Mouse (Mus musculus) neural tube, embryonic 14.5 days (tissue): ENCODE results near the gene Dock2. TPM values are rescaled to one million over a fixed set of nuclear protein-coding genes. Genes with fewer than 3 reads are reported as not detected.

Experiments used
- ATAC-seq: fragments of 200-750 bp; cut with Nextera tagmentation; 2 replicates; pipeline ENCODE4 v1.8.0; 2017; ENCODE audit warnings: low read depth, mild to moderate bottlenecking, moderate TSS enrichment, moderate library complexity
- H3K27ac ChIP-seq: fragments of 300-500 bp; sonication (generic); 2 replicates; pipeline ENCODE4 v1.5.1; 2014; ENCODE audit warnings: low read depth, mild to moderate bottlenecking, control low read depth, low read length, moderate library complexity, mixed read lengths
- H3K27me3 ChIP-seq: fragments of 300-500 bp; sonication (generic); 2 replicates; pipeline ENCODE4 v1.6.1; 2014; ENCODE audit warnings: low read length; ENCODE audit not compliant: control insufficient read depth, insufficient read depth
- H3K36me3 ChIP-seq: fragments of 300-500 bp; sonication (generic); 2 replicates; pipeline ENCODE4 v1.6.1; 2014; ENCODE audit warnings: low read length, mixed read lengths; ENCODE audit not compliant: control insufficient read depth, insufficient read depth
- H3K4me1 ChIP-seq: fragments of 300-500 bp; sonication (generic); 2 replicates; pipeline ENCODE4 v1.6.1; 2014; ENCODE audit warnings: low read length; ENCODE audit not compliant: control insufficient read depth, insufficient read depth
- H3K4me2 ChIP-seq: fragments of 300-500 bp; sonication (generic); 2 replicates; pipeline ENCODE4 v1.6.1; 2014; ENCODE audit warnings: mild to moderate bottlenecking, low read depth, low read length, control low read depth
- H3K4me3 ChIP-seq: fragments of 300-500 bp; sonication (generic); 2 replicates; pipeline ENCODE4 v1.5.1; 2014; ENCODE audit warnings: low read depth, low read length, control low read depth, mixed read lengths
- H3K9ac ChIP-seq: fragments of 300-500 bp; sonication (generic); replicated peaks from 2 replicates; pipeline ENCODE4 v1.6.1; 2014; ENCODE audit warnings: low read depth, mild to moderate bottlenecking, control low read depth, low read length, mixed read lengths
- H3K9me3 ChIP-seq: fragments of 300-500 bp; sonication (generic); 2 replicates; pipeline ENCODE4 v1.6.1; 2016; ENCODE audit warnings: low read length; ENCODE audit not compliant: control insufficient read depth
- WGBS: fragments of 180-500 bp; shearing (Covaris S2); extraction: QIAGEN DNeasy Blood & Tissue Kit; methylation state at CpG from one replicate; pipeline ENCODE4 v1.1.7; 2014; 5-methylcytosine and 5-hydroxymethylcytosine counted together
- polyA plus RNA-seq: library from polyadenylated mRNA; unstranded; fragments of >200 nt; fragmentation: Nextera tagmentation; extraction: Ambion mirVana; gene quantifications from 2 replicates; pipeline ENCODE4 v1.2.1, GENCODE M21; 2014

Gene Dock2
- polyA plus RNA-seq, 1 experiment from 2014 or later = 0.83 TPM

DNA sequence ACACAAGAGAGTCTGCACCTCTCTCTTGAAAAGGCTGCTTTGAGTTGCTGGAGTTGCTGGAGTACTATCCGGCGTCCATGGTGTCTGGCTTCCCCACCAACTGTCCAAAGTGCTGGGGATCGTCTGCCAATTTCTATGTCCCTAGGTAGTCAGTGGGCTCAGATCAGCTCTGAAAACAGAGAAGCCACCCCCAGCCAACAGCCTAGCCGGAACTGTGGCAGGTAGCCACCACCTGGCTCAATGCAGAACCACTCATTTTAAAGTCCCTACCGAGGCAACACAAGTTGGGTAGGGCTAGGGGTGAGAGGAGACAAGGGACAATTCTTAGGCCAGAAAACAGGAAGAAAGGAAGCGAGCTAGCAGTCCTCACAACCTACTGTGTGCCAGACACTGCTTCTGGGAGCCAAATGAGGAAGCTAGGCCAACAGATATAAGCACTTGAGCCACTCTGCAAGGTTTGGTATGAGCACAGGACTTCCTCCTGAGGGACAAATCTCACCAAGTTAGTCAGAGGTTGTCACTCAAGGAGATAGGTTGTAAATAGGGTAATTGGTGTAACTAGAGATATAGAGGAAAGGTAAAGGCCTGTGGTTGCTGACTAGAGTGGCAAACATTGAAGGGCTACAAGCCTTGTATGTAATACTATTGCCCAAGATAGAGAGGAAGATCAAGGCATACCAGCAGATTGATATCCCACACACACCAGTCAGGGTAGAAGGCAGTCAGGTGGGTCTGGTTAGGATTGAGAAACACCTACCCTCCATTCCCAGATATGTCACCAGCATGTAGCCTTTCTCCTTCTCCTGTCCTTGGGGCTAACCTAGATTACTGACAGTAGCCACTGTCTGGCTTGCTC, 394.2 kb downstream of the Dock2 start:
- 87% methylated on average over 6 of the region's 6 CpGs for WGBS
- no peaks in the 10 kb centered on the region for H3K9me3 ChIP-seq
- no peak overlapping the region for H3K4me2 ChIP-seq
- no peak overlapping the region for H3K4me3 ChIP-seq
- H3K4me1 ChIP-seq = 0 out of 2 replicates have a peak, but pooled peaks cover 5% of the 10 kb centered on the region
- H3K9ac ChIP-seq = no peak overlapping the region
- H3K36me3 ChIP-seq = no peaks in the 10 kb centered on the region
- H3K27ac ChIP-seq = no peak overlapping the region
- no peak for ATAC-seq
- no peaks in the 10 kb centered on the region for H3K27me3 ChIP-seq

DNA sequence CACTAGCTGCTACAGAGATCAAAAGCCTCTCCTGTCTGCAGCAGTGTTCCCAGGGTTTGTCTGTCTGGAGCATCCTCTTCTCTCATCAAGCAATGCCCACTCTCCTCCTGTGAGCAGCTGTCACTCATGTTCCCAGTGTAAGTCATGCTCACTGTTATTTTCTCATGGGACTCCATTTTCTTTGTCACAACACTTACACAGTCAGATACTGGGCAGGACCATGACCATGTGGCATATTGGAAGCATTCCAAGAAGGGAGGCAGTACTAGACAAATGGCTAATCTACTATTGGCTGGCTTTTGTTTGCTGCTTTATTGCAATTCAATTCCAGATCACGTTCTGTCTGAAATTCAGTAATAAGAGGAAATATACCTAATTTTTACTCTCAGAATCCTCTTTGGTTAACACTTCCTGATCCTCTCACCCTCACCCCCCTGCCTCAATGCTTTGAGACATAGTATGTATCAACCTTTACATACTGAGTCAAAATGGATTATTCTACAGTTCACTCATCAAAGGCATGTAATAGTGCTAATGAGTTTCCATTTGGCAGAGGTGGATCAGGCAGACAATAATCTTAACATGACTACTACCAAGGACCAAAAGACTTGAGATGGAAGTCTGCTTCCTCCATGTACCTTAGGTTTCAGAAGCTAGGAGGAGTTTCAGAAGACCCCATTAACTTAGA, 398.5 kb downstream of the Dock2 start:
- H3K27ac ChIP-seq = no peak overlapping the region

DNA sequence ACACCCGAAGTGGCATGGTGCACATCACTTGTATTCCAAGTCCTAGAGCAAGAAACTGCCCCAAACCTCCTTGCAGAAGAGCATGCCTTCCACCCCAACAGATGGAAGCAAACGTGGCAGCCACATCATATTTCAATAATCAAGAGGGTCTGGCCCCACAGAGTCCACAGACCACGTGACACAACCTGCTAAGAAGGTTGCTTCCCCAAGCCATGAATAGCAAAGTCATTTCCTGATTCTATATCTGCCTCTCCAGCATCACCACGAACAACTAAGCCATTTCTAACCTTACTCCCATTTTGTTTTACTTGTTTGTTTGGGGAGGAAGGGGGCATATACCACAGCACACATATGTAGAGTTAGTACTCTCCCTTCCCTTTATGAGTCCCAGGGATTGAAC, 399.5 kb downstream of the Dock2 start:
- no peaks in the 10 kb centered on the region for H3K36me3 ChIP-seq
- ATAC-seq = no peak
- no peak overlapping the region for H3K4me3 ChIP-seq
- H3K27ac ChIP-seq = no peak overlapping the region
- 73% methylated on average over 4 of the region's 4 CpGs for WGBS
- peaks cover 5% of the 10 kb centered on the region; the same call in 1 of the 2 replicates for H3K4me1 ChIP-seq
- H3K9me3 ChIP-seq = no peaks in the 10 kb centered on the region
- H3K27me3 ChIP-seq = no peaks in the 10 kb centered on the region
- H3K4me2 ChIP-seq = no peak overlapping the region
- H3K9ac ChIP-seq = no peak overlapping the region

More for the DNA sequence above, 398.5 kb downstream of the Dock2 start:
- Histone ChIP-seq H3K9me3 (no peaks in the 10 kb centered on the region), H3K4me1 (0 out of 2 replicates have a peak, but pooled peaks cover 5% of the 10 kb centered on the region), H3K4me3 (no peak overlapping the region), H3K27me3 (no peaks in the 10 kb centered on the region), H3K4me2 (no peak overlapping the region), H3K9ac (no peak overlapping the region), H3K36me3 (no peaks in the 10 kb centered on the region)
- WGBS = 23% methylated on average over 1 of the region's 1 CpGs
- peak; percentile 90 for ATAC-seq

DNA sequence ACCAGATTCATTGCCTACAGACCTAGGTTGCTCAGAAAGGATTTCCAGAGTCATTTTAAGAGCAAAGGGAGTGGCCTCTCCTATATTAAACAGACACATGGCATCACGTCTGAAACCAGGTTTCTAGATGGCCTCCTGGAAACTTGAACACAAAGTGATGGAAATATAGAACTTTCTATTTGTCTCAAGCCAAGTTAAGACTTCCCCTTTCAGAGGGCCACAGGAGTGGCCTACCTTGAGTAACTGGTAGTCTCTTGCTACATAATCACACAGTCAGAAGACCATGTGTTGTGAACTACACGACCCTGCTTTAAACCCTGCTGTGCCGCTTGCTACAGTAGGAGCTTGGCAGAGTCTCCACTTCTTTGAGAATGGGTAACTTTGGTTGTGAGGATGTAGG, 400.2 kb downstream of the Dock2 start:
- no peak overlapping the region for H3K27ac ChIP-seq
- ATAC-seq = no peak
- WGBS = 93% methylated on average over 3 of the region's 3 CpGs
- H3K4me3 ChIP-seq = no peak overlapping the region
- peaks cover 8% of the 10 kb centered on the region; the same call in 1 of the 2 replicates for H3K4me1 ChIP-seq
- no peaks in the 10 kb centered on the region for H3K27me3 ChIP-seq
- H3K36me3 ChIP-seq = no peaks in the 10 kb centered on the region
- no peaks in the 10 kb centered on the region for H3K9me3 ChIP-seq
- no peak overlapping the region for H3K4me2 ChIP-seq
- H3K9ac ChIP-seq = no peak overlapping the region

DNA sequence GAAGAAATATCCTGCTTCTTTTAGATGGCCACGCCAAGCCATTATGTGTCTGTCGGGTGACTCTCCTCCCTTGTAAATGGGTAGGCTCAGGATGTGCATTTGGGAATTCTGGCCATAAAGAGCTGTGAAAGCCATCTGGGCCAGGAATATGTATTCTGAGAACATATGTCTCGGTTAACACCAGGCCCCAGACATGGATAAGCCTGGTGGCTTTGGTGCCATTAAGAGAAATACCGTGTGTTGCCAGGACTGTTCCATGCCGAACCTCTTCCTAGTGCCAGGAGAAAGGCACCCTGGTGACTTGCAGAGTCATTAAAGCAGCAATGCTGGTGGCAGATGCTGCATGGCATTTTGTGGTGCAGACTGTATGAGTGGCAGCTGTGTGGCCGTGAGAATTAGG, 406.0 kb downstream of the Dock2 start:
- H3K9ac ChIP-seq = no peak overlapping the region
- H3K27ac ChIP-seq = no peak overlapping the region; the same call in 1 of the 2 replicates
- peak; percentile 60 for ATAC-seq
- no peak overlapping the region for H3K4me3 ChIP-seq
- H3K36me3 ChIP-seq = no peaks in the 10 kb centered on the region
- H3K4me2 ChIP-seq = no peak overlapping the region
- peaks cover 9% of the 10 kb centered on the region; the same call in 1 of the 2 replicates for H3K4me1 ChIP-seq
- no peaks in the 10 kb centered on the region for H3K9me3 ChIP-seq
- no peaks in the 10 kb centered on the region for H3K27me3 ChIP-seq
- 34% methylated on average over 6 of the region's 6 CpGs for WGBS

DNA sequence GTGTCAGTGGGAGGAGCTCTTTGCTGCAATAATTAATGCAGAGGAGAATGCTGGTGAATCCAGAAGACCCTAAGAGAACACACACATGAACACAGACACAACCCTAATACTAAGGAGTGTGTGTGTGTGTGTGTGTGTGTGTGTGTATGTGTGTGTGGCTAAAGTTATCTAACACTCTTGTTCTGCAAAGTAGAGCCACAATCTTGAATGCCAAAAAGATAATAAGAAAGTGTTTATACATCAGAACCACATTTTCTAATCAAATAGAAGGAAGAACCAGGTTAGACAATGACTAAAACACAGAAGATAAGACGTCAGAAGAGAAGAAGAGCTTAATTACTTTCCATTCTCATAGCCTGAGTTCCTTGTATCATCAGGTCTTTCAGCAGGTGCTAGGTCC, 408.1 kb downstream of the Dock2 start:
- no peak overlapping the region for H3K27ac ChIP-seq
- H3K36me3 ChIP-seq = no peaks in the 10 kb centered on the region
- no peaks in the 10 kb centered on the region for H3K27me3 ChIP-seq
- 85% methylated on average over 1 of the region's 1 CpGs for WGBS
- H3K4me2 ChIP-seq = no peak overlapping the region
- H3K4me1 ChIP-seq = peaks cover 9% of the 10 kb centered on the region; the same call in 1 of the 2 replicates
- H3K4me3 ChIP-seq = no peak overlapping the region
- H3K9me3 ChIP-seq = no peaks in the 10 kb centered on the region
- ATAC-seq = no peak
- H3K9ac ChIP-seq = no peak overlapping the region

DNA sequence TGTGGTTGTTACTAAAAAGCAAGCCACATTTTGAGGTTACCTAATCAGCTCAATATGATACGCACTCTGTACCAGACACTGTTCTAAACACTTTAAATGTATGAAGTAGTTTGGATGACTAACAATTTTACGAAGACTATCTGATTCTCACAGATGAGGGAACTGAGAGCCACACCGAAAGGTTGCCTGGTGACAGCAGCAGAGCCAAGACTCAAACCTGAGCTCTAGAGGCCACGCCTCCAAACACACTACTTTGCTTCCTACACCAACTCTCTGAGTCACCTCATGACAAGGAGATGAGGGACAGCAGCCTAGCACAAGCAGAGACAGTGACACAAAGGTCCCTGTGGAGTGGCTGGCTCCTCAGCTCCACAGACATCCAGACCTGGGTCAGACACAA, 411.5 kb downstream of the Dock2 start:
- H3K4me3 ChIP-seq = no peak overlapping the region
- H3K4me1 ChIP-seq = no peaks in the 10 kb centered on the region
- H3K9ac ChIP-seq = no peak overlapping the region
- H3K27me3 ChIP-seq = no peaks in the 10 kb centered on the region
- no peak overlapping the region for H3K4me2 ChIP-seq
- 89% methylated on average over 4 of the region's 4 CpGs for WGBS
- ATAC-seq = no peak
- H3K27ac ChIP-seq = no peak overlapping the region
- H3K9me3 ChIP-seq = no peaks in the 10 kb centered on the region
- H3K36me3 ChIP-seq = no peaks in the 10 kb centered on the region

DNA sequence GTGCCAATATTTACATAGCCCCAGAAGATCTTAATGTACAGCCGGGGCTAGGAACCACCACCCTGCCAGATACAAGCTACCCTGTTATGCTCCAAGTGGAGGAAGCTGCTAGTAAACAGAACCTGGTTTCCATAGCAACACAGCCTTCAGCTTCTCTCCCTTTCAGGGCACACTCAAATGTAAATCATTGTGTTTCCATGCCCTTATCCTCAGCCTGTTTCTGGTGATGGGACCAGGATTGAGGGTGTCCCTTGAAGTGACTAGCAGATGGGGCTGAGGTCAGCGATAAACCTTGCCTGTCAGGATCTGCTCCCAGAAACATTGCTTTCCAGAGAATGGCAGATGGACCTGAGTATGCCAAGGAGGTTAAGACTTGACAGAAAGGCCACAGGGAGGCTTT, 427.6 kb downstream of the Dock2 start:
- Histone ChIP-seq H3K4me3 (no peak overlapping the region), H3K9ac (no peak overlapping the region), H3K9me3 (no peaks in the 10 kb centered on the region), H3K4me1 (no peaks in the 10 kb centered on the region), H3K36me3 (no peaks in the 10 kb centered on the region), H3K4me2 (no peak overlapping the region), H3K27me3 (no peaks in the 10 kb centered on the region), H3K27ac (no peak overlapping the region)
- ATAC-seq = peak; percentile 50; the same call in 1 of the 2 replicates
- WGBS = 38% methylated on average over 2 of the region's 2 CpGs

DNA sequence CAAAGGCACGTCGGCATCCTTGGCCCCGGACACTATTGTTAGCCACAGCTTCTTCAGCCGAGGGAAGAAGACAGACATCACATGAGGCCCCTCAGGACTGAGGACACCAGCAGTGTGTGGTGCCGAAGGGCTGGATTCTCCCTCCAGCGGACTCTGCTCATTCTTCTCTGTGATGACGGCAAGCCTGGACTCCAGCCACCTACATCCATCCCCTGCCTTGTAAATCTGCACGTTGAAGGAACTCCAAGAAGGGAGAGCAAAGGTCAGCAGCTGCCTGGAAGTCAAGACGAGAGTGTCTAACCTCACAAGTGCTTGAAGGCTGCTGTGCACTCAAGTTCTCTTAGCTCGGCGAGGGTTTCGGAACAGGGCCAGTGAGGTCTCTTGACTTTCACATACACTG, 428.3 kb downstream of the Dock2 start:
- no peaks in the 10 kb centered on the region for H3K36me3 ChIP-seq
- H3K4me2 ChIP-seq = no peak overlapping the region
- H3K27me3 ChIP-seq = no peaks in the 10 kb centered on the region
- 0 out of 2 replicates have a peak, but pooled peaks have one; percentile 42 for ATAC-seq
- H3K4me1 ChIP-seq = no peaks in the 10 kb centered on the region
- H3K27ac ChIP-seq = no peak overlapping the region
- H3K9me3 ChIP-seq = no peaks in the 10 kb centered on the region
- no peak overlapping the region for H3K4me3 ChIP-seq
- H3K9ac ChIP-seq = no peak overlapping the region
- WGBS = 66% methylated on average over 12 of the region's 12 CpGs
